Mouse (Mus musculus) adipocyte (in vitro differentiated cells): ENCODE measurements around the gene Plekhg1.

Experiments used
- DNase-seq: peaks from one replicate; pipeline ENCODE4 v3.0.0-alpha.2; 2016; ENCODE audit warnings: low spot score

The Plekhg1 gene

DNA sequence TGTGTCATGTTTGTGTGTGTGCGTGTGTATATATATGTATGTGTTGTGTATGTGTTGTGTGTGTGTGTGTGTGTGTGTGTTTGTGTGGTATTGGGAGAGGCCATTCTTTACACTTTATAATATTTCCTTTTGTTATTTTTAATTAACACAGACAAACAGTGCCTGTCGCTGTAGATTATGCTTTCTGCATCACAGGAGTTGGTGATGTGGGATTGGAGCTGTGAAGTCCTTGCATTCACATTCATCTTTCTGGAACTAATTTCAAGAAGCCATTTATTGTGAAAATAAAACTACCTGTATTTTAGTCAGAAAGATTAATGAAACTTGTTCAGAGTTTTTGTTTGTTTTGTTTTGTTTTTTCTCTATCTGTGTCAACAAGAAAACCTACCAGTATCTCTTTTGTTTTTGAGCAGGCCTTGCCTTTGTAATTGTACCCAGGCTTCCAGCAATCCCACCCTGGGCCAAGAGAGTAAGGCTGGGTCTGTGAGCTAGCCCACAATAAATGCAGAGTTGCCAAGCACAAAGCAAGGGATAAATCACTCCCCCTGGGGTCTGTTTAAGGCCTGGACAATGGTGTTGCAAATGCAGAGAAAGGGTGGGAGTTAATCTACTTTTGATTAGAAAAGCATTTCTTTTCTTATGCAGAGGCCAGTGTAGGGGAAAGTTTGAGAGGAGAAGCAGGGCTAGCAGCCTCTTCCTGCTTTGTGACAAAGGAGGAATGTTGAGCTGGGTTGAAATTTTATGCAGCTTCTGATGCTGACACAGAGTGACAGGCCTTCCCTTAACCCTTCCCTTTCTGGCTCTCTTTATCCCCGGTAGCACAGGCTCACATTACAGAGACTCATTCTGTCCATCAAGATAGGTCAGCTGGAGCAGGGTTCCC, 151.5 kb downstream of the Plekhg1 start:
- no peak for DNase-seq

DNA sequence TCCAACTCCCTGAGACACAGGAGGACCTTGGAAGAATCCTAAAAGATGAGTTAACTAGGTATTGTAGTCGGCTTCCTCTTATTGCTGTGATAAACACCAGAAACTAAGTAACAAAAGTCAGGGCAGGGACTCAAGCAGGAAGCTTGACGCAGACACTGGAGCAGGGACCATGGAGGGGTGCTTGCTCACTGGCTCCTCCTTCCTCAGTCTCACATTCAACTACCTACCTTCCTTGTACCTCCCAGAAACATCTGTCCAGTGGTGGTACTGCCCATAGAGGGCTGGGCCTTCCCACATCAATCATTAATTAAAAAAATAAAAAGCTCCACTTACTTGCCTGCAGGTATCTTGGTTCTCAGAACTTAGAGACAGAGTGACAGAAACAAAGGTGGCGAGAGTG, 152.2 kb downstream of the Plekhg1 start:
- DNase-seq, result no peak

DNA sequence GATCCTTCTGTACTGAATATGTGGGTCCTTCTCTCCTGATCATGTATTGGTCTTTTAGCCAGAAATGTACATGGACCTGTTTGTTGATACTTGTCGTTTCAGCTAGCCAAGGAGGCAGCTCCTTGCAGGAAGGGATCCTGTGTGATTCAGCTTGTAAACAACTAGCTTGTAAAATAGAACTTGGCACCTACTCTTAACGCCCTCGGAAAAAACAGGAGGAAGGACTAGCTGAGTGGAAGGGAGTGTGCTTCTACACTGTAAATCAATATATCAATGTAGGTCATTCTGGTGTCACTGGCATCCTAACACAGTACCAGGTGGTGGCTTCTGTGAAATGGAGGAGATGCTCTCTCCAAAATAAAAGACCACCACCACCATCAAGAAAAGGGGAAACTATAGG, 157.9 kb downstream of the Plekhg1 start:
- DNase-seq, result no peak

DNA sequence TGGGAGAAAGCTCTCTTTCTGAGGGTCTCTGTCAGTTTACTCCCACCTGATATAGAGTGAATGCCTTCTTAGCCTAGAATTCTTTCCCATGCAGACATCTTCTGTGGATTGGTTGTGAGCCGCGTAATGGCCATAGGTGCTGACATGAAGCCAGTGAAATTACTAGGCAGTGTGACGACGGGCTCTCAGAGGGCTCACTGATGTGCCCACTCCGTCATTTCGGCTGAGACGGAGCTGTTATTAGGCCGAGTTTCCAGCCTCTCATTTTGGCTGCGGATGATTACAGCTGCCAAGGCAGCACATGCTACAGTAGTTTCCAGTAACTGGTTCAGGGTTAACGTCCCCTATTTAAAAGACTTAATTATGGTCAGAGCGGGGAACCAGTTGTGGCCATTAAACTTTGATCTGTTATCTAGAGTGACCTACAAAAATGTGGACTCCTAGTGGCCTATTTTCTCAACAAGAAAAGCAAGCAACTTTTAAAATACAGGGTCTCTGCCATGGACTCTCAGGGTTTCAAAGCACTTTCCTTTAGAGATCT, 160.3 kb downstream of the Plekhg1 start:
- no peak for DNase-seq

DNA sequence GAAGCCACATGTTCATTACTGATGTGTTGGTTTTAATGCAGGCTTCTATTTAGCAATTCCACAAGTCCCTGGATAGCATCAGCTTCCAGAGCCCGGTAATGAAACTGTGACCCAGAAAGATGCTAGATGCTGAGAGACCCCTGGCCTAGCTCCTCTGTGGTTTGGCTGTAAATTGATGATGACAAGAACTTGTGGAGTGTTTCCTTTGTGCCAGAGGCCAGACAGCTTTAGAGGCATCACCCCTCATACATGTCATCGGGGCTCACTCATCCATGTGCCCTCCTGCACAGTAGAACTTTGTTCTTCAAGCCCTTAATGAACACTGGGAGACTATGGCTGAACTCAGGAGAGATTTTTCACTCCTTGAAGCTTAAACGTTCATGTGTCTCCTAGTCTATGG, 165.6 kb downstream of the Plekhg1 start:
- no peak for DNase-seq

DNA sequence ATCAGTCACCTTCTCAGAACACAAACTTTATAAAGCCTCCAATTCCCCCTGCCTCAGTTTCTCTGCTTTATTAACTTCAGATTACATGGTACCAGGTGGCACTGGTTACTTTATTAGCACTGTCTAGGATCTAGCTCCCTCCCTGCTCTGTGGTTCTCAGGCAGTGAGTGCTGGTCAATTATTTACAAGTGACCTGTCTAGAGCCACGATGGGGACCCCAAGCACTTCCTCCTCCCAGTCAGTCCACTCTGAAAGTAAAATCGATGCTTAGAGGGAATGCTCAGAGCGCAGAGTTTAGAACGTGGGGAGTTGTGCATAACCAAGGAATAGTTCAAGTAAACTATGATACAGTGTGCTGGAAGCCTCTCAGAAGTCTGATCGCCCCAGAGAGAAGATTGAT, 173.9 kb downstream of the Plekhg1 start:
- no peak for DNase-seq

DNA sequence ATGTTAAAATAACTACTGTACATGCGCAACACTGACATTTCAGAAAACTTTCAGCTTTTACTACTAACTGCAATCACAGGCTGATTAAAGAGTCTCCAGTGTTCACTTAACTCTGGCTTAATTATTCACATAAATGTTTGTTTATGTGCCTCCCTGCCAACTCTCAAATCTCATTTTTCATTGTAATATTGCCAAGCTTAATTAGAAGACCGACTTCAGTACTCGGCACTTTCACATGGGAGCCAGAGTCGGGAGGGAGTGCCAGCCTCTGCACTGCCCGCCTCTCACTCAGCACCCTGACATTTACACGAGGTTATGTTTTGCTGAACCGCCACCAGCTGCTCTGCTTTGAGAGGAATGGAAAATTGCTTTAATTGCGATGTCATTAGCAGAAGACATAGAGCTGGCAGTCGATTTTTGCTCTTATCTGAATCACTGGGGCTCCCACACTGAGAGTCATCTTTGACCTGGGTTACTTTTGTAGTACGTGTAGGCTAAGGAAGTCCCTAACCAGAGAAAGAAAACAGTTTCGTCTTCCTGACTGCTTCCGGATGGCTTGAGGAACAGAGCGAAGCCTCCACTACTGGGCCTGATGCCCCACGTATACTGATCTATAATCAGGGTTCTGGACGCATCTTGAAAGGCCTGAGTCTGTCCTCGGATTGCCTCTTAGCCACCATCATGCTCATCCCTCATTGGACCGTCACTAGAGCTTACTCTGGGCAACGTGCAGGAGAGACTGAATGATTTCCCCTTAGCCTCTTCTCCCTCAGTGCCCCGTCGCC, 180.4 kb downstream of the Plekhg1 start:
- no peak for DNase-seq

DNA sequence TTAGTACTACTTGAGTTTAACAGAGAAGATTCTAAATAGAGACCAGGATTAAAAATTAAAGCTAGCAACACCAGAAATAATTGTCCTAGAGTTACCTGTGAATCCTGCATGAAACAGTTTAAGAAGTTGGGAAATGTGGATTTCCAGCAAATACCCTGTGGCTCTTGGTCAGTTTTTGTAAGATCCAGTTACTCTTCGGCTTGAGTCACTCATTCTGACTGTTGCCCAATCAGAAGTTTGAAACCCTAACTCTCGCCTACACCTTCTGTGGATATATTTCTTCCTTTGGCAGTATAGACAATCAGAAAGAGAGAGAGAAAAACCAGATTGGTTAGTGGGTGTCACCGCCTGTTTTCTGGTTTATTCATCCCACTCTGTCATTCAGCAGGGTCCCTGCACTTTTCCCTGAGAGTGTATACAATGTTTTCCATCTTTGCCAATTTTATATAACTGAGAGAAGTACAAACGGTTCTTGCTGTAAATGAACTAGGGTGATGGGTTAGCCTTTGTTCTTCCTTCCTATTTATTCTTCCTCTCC, 187.9 kb downstream of the Plekhg1 start:
- no peak for DNase-seq

DNA sequence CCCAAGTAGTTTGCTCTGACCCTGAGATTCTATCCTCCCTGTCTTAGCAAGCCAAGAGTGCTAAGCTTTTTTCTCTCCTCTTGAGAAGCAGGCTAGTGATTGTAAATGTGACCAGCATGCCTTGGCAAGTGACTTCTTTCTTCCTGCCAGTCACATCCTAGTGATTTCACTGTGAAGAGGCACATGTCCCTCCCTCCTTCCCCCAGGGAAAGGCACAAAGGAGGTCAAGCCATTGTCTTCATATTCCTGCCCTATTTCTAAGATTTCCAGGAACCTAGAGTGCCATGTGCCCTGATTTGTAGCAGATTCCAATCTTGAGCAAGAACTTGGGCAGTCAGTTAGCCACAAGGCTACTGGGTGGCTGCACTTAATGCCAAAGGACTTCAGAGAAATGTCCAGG, 191.7 kb downstream of the Plekhg1 start:
- peak; percentile 30 for DNase-seq

DNA sequence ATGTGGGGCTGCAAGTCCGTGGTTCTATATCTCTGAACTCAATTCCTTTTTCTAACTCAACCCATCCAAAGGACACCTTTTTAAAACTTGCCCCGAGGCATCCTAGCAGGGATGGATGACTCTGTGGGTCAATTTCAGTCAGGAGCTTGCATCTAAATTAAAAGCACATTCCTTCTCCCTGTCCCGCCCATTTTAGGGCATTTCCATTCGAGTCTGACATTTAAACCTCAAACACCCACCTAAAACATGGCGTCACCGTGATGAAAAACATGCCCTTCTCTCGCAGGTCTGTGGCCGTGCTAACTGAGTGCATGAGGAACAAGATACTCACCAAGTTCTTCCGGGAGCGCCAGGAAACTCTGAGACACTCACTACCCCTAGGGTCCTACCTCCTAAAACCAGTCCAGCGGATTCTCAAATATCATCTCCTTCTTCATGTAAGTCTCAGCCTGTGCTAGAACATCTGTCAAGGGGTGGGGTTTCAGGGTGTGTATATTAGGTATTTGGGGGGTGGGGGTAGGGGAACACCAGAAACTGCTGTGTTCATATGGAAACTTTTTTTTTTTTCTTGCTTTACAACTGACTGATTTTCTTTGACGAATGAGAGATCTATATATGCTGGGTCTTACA, 193.3 kb downstream of the Plekhg1 start:
- DNase-seq, result no peak

DNA sequence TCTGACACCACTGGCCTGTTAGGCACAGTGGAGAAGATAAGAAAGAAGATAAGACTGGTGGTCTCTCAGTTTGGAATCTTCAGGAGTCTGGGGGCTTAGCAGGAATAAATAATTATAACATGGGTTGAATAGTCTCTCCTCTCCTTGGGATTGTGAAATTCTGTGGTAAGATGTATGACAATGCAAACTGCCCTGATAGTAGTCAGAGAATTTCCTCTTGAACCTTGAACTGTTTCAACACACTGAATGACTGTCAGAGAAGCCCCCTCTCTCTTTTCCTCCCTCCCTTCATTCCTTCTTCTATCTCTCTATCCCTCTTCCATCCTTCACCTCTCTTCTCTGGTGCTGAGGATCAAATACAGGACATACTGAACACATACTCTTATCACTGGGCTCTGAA, 196.7 kb downstream of the Plekhg1 start:
- no peak for DNase-seq

DNA sequence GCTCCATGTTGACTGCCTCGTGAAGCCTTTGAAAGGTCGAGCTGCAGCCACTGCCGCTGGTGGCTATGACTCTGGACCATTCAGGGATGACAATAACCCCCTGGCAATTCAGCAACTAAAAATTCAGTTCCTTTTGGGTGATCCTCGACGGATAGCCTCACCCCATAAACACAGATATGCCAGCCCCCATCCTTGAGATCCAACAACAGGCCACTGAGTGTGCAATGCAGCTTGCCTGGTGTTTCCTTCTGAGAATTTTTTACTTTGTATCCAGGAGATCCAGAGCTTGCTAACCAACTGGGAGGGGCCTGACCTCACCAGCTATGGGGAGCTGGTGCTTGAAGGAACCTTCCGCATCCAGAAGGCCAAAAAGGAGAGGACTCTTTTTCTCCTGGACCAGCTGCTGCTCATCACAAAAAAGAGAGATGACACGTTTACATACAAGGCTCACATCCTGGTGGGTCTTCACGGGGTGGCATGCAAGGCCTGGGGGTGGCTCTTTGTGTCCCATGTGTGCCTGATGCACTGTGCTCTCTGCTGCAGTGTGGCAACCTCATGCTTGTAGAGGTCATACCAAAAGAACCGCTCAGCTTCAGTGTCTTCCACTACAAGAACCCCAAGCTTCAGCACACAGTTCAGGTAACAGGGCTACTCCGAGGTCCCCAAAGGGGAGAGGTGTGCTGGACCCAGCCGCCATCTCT, 199.9 kb downstream of the Plekhg1 start:
- no peak for DNase-seq

DNA sequence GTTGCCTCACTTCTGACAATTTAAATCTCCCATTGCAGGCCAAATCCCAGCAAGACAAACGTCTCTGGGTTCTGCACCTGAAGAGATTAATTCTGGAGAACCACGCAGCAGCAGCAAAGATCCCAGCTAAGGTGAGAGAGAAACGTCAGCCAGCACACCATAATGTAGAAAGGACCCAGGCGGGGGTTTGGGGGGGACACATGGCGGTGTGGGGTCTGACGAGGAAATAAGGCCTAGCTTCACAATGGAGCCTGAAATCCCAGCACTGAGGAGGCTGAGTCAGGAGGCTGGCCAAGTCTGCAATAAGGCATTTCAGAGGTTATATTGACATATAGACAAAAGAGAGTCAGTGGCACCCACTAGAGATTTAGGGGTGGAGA, 200.4 kb downstream of the Plekhg1 start:
- DNase-seq, result no peak

DNA sequence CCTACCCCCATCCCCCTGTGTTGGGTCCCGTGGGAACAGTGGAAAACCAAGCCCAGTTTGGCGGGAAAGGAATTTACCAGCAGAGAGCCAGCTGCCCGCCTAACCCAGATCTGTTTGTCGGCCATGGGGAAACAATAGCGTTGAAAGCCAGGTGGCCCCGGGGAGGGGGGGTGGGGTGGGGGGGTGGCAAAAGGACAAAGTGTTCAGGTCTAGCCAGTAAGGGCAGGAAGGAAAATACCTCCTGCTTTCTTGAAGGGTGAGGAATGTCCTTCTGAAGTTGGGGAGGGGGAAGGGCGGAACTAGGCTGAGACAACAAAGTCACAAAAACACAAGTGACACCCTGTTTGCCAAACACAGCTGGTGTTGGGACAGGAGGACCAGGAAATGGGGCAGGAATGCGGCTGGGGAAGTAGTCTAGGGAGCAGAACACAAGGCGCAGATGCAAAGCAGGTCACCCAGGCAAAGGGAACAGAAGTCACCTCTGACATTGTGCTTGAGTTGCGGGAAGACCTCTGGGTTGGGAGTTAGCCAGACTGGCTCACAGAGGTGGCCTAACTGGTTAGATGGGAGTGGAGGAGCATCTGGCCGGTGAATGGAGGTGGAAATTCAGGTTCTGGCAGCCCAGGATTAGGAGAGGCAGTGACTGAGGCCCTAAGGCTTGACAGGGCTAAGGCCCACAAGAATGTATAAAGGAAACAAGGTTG, 201.0 kb downstream of the Plekhg1 start:
- no peak for DNase-seq

DNA sequence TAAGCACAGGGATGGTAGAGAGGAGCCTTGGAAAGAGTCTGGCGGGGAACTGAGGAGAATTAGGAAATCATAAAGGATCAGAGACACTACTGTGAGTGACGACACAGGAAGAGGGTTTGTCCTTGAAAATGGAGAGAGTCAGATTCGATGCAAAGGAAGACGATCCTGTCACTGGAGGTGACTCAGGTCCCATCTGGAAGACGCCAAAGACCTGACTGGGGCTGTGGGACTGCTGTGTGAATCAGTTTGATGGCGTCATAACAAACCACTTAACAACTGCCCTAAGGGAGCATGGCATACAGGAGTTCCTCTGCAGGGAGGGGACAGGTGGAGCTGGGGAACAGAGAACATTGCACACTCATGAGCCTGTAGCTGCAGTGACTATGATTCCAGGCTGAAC, 202.1 kb downstream of the Plekhg1 start:
- no peak for DNase-seq

DNA sequence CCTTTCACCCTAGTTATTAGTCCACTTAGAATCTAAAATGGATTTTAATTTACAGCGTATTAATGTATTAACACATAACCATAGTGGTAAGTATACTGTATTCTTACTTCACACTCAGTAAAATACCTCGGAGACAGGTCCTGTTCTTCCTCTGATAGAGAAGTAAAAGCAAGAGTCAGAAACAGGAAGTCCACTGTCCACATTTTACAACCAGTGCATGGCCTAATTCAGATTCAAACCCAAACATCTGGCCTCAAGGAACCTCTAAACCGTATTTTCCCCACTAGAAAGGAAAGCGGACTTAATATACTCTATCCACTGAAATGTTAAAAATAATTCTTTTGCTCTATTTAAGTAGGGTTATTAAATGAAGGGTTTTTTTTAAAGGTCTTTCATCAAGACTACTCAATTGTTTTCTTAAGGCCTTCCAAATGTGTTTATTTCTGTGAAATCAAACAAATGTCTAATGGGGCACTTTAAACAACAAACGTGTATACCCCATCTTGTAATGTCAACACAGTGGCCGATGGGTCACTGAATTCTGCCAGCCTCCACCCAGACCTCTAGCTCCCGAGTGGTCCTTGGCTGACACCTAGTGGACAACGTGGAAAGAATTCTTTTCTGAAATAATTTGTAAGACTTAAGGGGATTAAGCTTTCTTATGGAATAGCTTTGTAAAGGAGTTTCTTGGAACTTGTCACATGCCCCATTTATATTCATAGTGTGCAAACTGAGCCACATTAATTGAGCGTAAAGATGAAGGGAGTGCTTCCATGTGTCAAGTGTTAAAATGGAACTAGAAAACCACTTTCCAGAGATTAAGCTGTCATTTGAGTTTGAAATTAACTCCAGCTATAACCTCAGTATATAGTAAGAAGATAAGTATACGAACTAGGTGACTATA, 203.6 kb downstream of the Plekhg1 start:
- peak; percentile 80 for DNase-seq

DNA sequence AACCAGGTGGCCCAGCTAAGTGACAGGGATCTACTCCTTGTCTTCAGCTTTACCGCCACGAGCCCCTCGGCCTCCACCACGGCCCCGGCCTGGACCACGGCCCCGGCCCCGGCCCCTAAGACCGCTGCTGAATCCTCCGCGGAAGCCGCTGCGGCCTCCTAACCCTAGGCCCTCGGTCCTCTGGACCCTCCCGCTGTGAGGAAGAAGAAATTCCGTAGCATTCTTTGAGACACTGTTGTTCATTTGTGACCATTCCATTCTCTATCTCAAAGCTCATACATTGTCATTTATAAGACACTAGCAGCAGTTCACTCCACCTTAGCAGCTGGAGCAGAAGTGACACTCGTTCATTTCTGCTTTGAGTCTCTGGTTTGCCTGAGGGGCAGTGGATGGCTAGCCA, 206.7 kb downstream of the Plekhg1 start:
- DNase-seq, result no peak

DNA sequence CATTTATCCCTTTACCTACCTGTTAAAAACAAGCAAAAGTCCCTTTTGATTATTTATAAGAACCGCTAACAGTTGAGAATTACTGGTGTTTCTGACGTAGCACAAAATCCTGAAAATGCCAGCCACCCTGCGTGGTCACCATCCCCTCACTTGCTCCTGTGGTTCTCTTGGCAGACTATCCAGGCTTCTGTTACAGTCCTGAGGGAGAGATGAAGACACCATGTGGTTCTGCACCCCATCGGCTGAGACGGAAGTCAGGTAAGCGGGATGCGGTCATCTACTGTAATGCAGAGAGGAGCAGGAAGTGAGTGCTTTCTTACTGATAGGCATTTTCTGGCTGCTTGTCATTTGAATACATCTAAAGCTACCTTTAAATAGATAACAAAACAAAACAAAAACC, 207.2 kb downstream of the Plekhg1 start:
- DNase-seq, result no peak

DNA sequence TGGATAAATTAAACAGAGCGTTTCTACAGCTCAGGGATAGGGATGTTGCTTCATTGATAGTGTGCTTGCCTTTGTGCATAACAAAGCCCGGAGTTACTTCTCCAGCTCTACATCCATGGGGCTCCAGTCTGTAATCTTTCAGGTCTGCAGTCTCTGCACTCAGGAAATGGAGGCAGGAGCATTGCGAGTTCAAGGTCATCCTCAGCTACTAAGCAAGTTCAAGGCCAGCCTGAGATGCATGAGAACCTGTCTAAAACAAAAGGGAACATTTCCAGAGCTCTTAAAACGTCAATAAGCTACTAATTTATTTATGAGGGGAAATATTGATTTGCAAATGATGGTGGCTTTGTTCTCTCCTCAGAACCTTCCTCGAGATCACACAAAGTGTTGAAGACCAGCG, 209.1 kb downstream of the Plekhg1 start:
- no peak for DNase-seq

DNA sequence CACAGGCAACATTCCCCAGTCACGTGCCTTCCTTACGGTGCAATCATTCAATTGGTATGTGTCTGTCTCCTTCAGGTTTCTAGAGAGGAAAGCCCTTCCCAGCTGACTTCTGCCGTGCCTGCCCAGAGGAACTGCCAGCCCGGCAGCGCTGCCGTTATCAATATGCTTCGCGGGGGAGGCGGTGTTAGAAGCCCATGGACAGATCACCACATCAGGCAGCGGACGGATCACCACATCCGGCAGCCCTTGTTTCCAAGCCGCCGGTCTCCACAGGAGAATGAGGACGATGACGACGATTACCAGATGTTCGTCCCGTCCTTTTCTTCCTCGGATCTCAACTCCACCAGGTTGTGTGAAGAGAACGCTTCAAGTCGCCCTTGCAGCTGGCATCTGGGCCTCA, 216.3 kb downstream of the Plekhg1 start:
- no peak for DNase-seq
